Mouse (Mus musculus): ENCODE measurements around the gene Hk3. TPM values are rescaled to one million over a fixed set of nuclear protein-coding genes. Genes with fewer than 3 reads are reported as not detected.

Hk3 gene
- 1.1 and 1.2 TPM in 2 replicates for polyA plus RNA-seq (2015; fragmentation: Nextera tagmentation; extraction: Ambion mirVana)

DNA sequence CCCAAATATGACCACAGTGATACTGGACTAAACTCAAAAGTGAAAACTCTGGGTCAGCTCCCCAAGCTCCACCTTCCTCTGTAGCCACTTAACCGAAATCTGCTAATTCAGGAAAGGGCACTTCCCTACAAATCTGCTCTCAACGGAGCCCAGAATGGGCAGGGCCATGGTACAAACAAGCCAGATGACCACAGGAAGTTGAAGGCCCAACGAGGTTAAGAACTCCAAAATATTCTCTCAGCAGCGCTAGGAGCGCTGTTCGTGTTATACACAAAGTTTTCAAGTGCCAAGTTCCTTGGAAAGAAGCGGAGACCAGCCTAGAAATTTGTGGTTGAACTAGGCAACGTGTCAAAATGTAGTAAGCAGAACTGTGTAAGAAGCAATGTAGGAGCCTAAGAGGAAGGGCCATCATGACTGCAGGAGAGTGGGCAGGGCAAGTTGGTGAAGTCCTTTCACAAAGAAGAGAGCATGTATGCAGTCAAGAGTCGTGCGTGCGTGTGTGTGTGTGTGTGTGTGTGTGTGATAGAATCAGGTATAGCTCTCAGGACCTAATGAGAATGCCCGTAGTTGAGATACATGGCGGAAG, at the start of gene Hk3:
Hk3 (minus strand) TSS at position 192 of the 586 bp plus-strand sequence.
- no peak for ATAC-seq
- Histone ChIP-seq H3K27me3 (replicated peaks; ENCODE audit: control insufficient read depth, insufficient read depth, low read length) (no peaks in the 10 kb centered on the region), H3K9ac (ENCODE audit: low read depth, low read length) (no peak within 1 kb of the TSS), H3K4me1 (ENCODE audit: control insufficient read depth, insufficient read depth, low read depth, low read length) (no peaks in the 10 kb centered on the region), H3K9me3 (ENCODE audit: control insufficient read depth, low read length) (0 out of 2 replicates have a peak, but pooled peaks cover 2% of the 10 kb centered on the region), H3K27ac (ENCODE audit: low read depth, low read length) (no peak within 1 kb of the TSS), H3K4me2 (ENCODE audit: low read length) (no peak within 1 kb of the TSS), H3K4me3 (ENCODE audit: low read length) (no peak within 1 kb of the TSS), H3K36me3 (ENCODE audit: control insufficient read depth, insufficient read depth, low read length) (no peaks in the 10 kb centered on the region)
- 92% methylated on average over 13 of the region's 13 CpGs for WGBS

DNA sequence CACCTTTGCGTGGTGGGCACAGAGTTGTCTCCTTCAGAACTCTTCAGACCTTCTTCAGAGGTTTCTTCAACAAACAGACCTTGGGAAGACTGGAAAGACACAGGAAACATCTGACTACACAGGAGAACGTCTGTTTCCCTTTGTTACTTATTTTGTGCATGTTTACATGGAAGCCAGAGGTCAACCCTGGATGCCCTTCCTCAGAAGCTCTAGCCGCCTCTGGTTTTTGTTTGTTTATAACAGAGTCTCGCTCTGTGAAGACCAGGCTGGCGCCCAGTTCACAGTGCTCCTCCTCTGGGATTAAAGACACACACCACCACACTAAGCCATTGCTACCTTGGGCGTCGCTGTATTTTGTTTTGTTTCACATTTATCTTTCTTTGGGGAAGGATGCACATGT, 48.5 kb upstream of the Hk3 start:
- ATAC-seq, result no peak

DNA sequence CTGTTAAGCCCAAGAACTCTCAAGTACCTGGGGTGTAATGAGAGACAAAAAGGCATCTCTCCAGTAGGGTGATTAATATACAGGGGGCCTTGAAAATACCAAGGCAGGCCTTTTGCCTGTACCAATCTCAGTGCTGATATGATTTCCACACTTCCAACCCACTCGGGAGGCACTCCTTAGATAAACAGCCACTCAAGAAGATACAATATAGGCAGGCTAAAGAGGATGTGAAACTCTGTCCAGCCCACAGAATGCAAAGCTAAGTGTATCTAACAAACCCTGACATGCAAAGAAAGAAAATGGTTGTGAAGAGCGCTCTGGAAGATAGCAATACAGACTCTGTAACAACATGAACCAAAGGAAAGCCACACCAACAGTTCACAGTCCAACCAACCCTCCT, 42.1 kb upstream of the Hk3 start:
- Histone ChIP-seq H3K4me1 (ENCODE audit: control insufficient read depth, insufficient read depth, low read depth, low read length) (no peaks in the 10 kb centered on the region), H3K9ac (ENCODE audit: low read depth, low read length) (no peak overlapping the region), H3K27me3 (replicated peaks; ENCODE audit: control insufficient read depth, insufficient read depth, low read length) (no peaks in the 10 kb centered on the region), H3K27ac (ENCODE audit: low read depth, low read length) (no peak overlapping the region), H3K4me3 (ENCODE audit: low read length) (no peak overlapping the region), H3K9me3 (ENCODE audit: control insufficient read depth, low read length) (no peaks in the 10 kb centered on the region), H3K36me3 (ENCODE audit: control insufficient read depth, insufficient read depth, low read length) (no peaks in the 10 kb centered on the region), H3K4me2 (ENCODE audit: low read length) (no peak overlapping the region)
- 89% methylated on average over 2 of the region's 2 CpGs for WGBS
- ATAC-seq, result no peak

More for the DNA sequence above, 48.5 kb upstream of the Hk3 start:
- Histone ChIP-seq H3K27me3 (replicated peaks; ENCODE audit: control insufficient read depth, insufficient read depth, low read length) (no peaks in the 10 kb centered on the region), H3K27ac (ENCODE audit: low read depth, low read length) (no peak overlapping the region), H3K4me2 (ENCODE audit: low read length) (no peak overlapping the region), H3K9me3 (ENCODE audit: control insufficient read depth, low read length) (no peaks in the 10 kb centered on the region), H3K36me3 (ENCODE audit: control insufficient read depth, insufficient read depth, low read length) (no peaks in the 10 kb centered on the region), H3K9ac (ENCODE audit: low read depth, low read length) (no peak overlapping the region), H3K4me1 (ENCODE audit: control insufficient read depth, insufficient read depth, low read depth, low read length) (no peaks in the 10 kb centered on the region), H3K4me3 (ENCODE audit: low read length) (no peak overlapping the region)
- 71% methylated on average over 7 of the region's 7 CpGs for WGBS

DNA sequence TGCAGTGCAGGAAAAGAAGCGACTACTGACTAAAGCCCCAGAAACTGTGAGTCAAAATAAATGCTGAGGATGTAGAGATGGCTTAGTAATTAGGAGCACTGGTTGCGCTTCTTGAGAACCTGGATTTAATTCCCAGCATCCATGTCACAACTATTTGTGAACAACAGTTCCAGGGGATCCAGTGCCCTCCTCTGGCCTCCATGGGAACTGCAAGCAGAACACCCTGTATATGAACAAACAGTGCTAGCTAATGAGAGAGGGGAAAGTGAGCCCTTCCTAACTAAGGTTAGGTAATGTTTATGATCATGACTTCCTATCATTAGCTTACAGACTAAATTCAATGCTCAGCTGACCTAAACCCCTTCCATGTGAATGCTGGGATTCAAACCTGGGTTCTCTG, 36.9 kb upstream of the Hk3 start:
- Histone ChIP-seq H3K4me2 (ENCODE audit: low read length) (no peak overlapping the region), H3K36me3 (ENCODE audit: control insufficient read depth, insufficient read depth, low read length) (no peaks in the 10 kb centered on the region), H3K9me3 (ENCODE audit: control insufficient read depth, low read length) (no peaks in the 10 kb centered on the region), H3K9ac (ENCODE audit: low read depth, low read length) (no peak overlapping the region), H3K27me3 (replicated peaks; ENCODE audit: control insufficient read depth, insufficient read depth, low read length) (no peaks in the 10 kb centered on the region), H3K4me3 (ENCODE audit: low read length) (no peak overlapping the region), H3K27ac (ENCODE audit: low read depth, low read length) (no peak overlapping the region), H3K4me1 (ENCODE audit: control insufficient read depth, insufficient read depth, low read depth, low read length) (no peaks in the 10 kb centered on the region)
- no peak for ATAC-seq
- 97% methylated on average over 2 of the region's 2 CpGs for WGBS

GRCm38 (mm10) chr13:55047706-55048105, 26.5 kb upstream of the Hk3 start:
- 41% methylated on average over 3 of the region's 3 CpGs for WGBS
- no peaks in the 10 kb centered on the region for H3K27me3 ChIP-seq (replicated peaks; ENCODE audit: control insufficient read depth, insufficient read depth, low read length)

DNA sequence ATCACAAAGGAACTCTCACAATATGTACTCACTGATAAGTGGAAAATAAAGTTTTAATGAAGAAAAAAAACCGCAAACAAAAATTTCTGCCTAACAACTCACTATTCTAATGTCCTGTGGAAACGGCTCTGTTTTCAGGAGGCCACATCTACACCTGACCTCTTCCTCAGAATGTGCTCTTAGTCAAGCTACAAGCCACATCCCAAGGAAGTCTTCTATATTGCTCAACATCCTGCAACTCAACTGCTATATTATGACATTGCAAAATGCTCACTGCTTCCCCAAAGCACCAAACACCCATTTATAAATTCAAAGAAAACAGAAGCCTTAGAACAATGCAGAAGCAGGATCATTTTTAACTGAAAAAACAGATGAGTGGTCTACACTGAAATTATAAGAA, 18.8 kb upstream of the Hk3 start:
- H3K4me1 ChIP-seq (ENCODE audit: control insufficient read depth, insufficient read depth, low read depth, low read length), result no peaks in the 10 kb centered on the region
- 95% methylated on average over 2 of the region's 2 CpGs for WGBS
- H3K4me3 ChIP-seq (ENCODE audit: low read length), result no peak overlapping the region
- no peaks in the 10 kb centered on the region for H3K9me3 ChIP-seq (ENCODE audit: control insufficient read depth, low read length)
- H3K36me3 ChIP-seq (ENCODE audit: control insufficient read depth, insufficient read depth, low read length), result peaks cover 7% of the 10 kb centered on the region
- H3K27me3 ChIP-seq (replicated peaks; ENCODE audit: control insufficient read depth, insufficient read depth, low read length), result no peaks in the 10 kb centered on the region
- H3K27ac ChIP-seq (ENCODE audit: low read depth, low read length), result no peak overlapping the region
- no peak for ATAC-seq
- H3K9ac ChIP-seq (ENCODE audit: low read depth, low read length), result no peak overlapping the region
- H3K4me2 ChIP-seq (ENCODE audit: low read length), result no peak overlapping the region

More at GRCm38 (mm10) chr13:55047706-55048105, 26.5 kb upstream of the Hk3 start:
- ATAC-seq, result no peak
- H3K4me2 ChIP-seq (ENCODE audit: low read length), result no peak overlapping the region
- H3K4me3 ChIP-seq (ENCODE audit: low read length), result no peak overlapping the region
- no peaks in the 10 kb centered on the region for H3K9me3 ChIP-seq (ENCODE audit: control insufficient read depth, low read length)
- no peaks in the 10 kb centered on the region for H3K36me3 ChIP-seq (ENCODE audit: control insufficient read depth, insufficient read depth, low read length)
- no peaks in the 10 kb centered on the region for H3K4me1 ChIP-seq (ENCODE audit: control insufficient read depth, insufficient read depth, low read depth, low read length)
- H3K9ac ChIP-seq (ENCODE audit: low read depth, low read length), result no peak overlapping the region
- H3K27ac ChIP-seq (ENCODE audit: low read depth, low read length), result no peak overlapping the region

DNA sequence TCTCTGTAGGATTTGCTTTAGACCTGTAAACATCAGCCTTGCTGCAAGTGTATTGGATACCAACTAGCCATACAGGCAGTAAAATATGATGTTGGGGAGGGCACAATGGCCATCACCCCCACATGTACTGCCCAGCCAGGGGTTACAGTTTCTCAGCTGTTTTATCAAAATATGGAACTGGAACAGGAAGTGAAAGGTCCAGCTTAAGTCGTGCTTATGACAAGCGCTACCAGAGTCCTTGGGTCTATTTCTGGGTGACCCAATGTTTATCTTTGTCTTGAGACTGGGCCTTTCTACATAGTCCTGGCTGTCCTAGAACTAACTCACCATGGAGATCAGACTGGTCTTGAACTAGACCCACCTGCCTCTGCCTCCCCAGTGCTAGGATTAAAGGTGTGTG, 3.0 kb upstream of the Hk3 start:
- Histone ChIP-seq H3K36me3 (ENCODE audit: control insufficient read depth, insufficient read depth, low read length) (no peaks in the 10 kb centered on the region), H3K27ac (ENCODE audit: low read depth, low read length) (no peak overlapping the region), H3K4me3 (ENCODE audit: low read length) (no peak overlapping the region), H3K27me3 (replicated peaks; ENCODE audit: control insufficient read depth, insufficient read depth, low read length) (no peaks in the 10 kb centered on the region), H3K4me1 (ENCODE audit: control insufficient read depth, insufficient read depth, low read depth, low read length) (no peaks in the 10 kb centered on the region), H3K4me2 (ENCODE audit: low read length) (no peak overlapping the region), H3K9me3 (ENCODE audit: control insufficient read depth, low read length) (0 out of 2 replicates have a peak, but pooled peaks cover 2% of the 10 kb centered on the region), H3K9ac (ENCODE audit: low read depth, low read length) (no peak overlapping the region)
- ATAC-seq, result no peak
- 98% methylated on average over 2 of the region's 2 CpGs for WGBS

- Histone ChIP-seq H3K9ac (ENCODE audit: low read depth, low read length) (no peak overlapping the region), H3K4me2 (ENCODE audit: low read length) (no peak overlapping the region), H3K4me1 (ENCODE audit: control insufficient read depth, insufficient read depth, low read depth, low read length) (no peaks in the 10 kb centered on the region), H3K27ac (ENCODE audit: low read depth, low read length) (no peak overlapping the region), H3K27me3 (replicated peaks; ENCODE audit: control insufficient read depth, insufficient read depth, low read length) (no peaks in the 10 kb centered on the region), H3K9me3 (ENCODE audit: control insufficient read depth, low read length) (0 out of 2 replicates have a peak, but pooled peaks cover 2% of the 10 kb centered on the region), H3K4me3 (ENCODE audit: low read length) (no peak overlapping the region), H3K36me3 (ENCODE audit: control insufficient read depth, insufficient read depth, low read length) (no peaks in the 10 kb centered on the region)
- WGBS, result 78% methylated on average over 9 of the region's 9 CpGs
- no peak for ATAC-seq
Observed at GRCm38 (mm10) chr13:55022715-55023114, 1.5 kb upstream of the Hk3 start.

DNA sequence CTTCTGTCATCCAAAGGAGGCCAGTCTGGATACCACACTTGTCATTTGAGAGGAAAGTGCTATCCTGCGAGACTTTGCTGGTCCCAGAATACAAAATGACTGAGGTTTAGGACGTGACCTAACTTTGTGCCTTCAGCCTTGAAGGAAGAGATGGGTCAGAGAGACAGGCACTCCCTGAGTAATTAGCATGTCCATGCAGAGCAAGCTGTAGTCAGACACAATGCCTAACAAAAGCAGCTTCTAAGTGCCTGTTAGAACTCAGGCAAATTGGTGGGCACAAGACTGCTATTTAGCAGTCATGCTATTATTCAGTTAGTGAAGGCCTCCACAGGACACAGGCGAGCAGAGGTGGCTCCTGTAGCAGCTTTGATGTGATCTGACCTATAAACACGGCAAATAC, 1.1 kb upstream of the Hk3 start:
- H3K27ac ChIP-seq (ENCODE audit: low read depth, low read length), result no peak overlapping the region
- H3K4me3 ChIP-seq (ENCODE audit: low read length), result no peak overlapping the region
- no peak for ATAC-seq
- no peaks in the 10 kb centered on the region for H3K27me3 ChIP-seq (replicated peaks; ENCODE audit: control insufficient read depth, insufficient read depth, low read length)
- H3K4me1 ChIP-seq (ENCODE audit: control insufficient read depth, insufficient read depth, low read depth, low read length), result no peaks in the 10 kb centered on the region
- no peak overlapping the region for H3K4me2 ChIP-seq (ENCODE audit: low read length)
- 0 out of 2 replicates have a peak, but pooled peaks cover 2% of the 10 kb centered on the region for H3K9me3 ChIP-seq (ENCODE audit: control insufficient read depth, low read length)
- WGBS, result 40% methylated on average over 4 of the region's 4 CpGs
- H3K36me3 ChIP-seq (ENCODE audit: control insufficient read depth, insufficient read depth, low read length), result no peaks in the 10 kb centered on the region
- H3K9ac ChIP-seq (ENCODE audit: low read depth, low read length), result no peak overlapping the region

Data from hindbrain, embryonic 16.5 days (tissue).